Mouse (Mus musculus) heart, postnatal 0 days (tissue): ENCODE measurements around the gene Nlrc5.

Experiments used
- CTCF ChIP-seq: IDR thresholded peaks from 2 replicates; pipeline ENCODE4 v1.5.1; 2016; ENCODE audit warnings: antibody characterized with exemption, control low read depth, low read depth
- EP300 ChIP-seq: IDR thresholded peaks from 2 replicates; pipeline ENCODE4 v1.6.1; 2016; ENCODE audit warnings: antibody characterized with exemption, low read depth

DNA sequence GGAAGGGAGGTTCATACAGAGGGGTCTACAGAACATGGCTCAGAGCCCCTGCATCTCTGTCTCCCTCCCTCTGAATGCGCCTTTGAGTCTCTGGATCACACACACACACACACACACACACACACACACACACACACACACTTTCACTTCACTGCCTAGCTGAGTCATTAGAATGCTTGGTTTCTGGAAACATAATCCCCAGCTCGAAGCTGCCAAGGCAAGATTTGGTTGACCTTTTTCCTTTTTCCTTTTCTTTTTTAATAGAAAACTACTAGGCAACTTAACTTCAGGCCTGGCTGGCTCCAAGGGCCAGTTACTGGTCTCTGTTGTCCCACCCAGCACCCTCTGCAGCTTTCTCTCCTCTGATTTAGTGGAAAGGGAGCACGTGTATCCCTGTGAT, 82.6 kb downstream of the Nlrc5 start:
- TF ChIP-seq EP300 (no peak), CTCF (no peak)
